Mouse (Mus musculus): ENCODE data around the gene Kat7.

The Kat7 gene

GRCm38 (mm10) chr11:95225448-95225847 is 84.6 kb downstream of the Kat7 start:
- no peak for DNase-seq
